Mouse (Mus musculus) testis, adult 2 months (tissue): ENCODE measurements at regions not wholly inside any gene's neighbourhood (a gene's known extent, or its start where the extent isn't known, plus 50 kb on each side); places are given as distances from the start of the nearest gene placed in this dataset.

Experiments used
- CTCF ChIP-seq: fragments of 200-500 bp; IDR thresholded peaks from 2 replicates; pipeline ENCODE4 v1.5.1; 2012; ENCODE audit warnings: low read depth, mild to moderate bottlenecking, inconsistent platforms, low read length, moderate library complexity; ENCODE audit not compliant: control insufficient read depth, insufficient read depth, insufficient replicate concordance
- POLR2A ChIP-seq: fragments of 200-500 bp; IDR thresholded peaks from 2 replicates; pipeline ENCODE4 v1.6.1; 2012; ENCODE audit warnings: low read depth, mild to moderate bottlenecking, inconsistent platforms, low read length, moderate library complexity; ENCODE audit not compliant: control insufficient read depth

GRCm38 (mm10) chr10:19490500-19490899 lies 101.2 kb upstream of the Ifngr1 start:
- no peak for TF ChIP-seq CTCF
- no peak for TF ChIP-seq POLR2A
